Mouse (Mus musculus) E14TG2a.4 (cell line): Measurements from ENCODE around the gene Zfhx3.

Source experiments
- CTCF ChIP-seq: conservative IDR thresholded peaks from 2 replicates; pipeline ENCODE4 v1.5.1; 2014; ENCODE audit warnings: low read length
- NANOG ChIP-seq: IDR thresholded peaks from 2 replicates; pipeline ENCODE4 v1.6.1; 2014; ENCODE audit warnings: borderline replicate concordance, low read length, mixed read lengths
- POU5F1 ChIP-seq: IDR thresholded peaks from 2 replicates; pipeline ENCODE4 v1.6.1; 2014; ENCODE audit warnings: low read length, borderline replicate concordance

DNA sequence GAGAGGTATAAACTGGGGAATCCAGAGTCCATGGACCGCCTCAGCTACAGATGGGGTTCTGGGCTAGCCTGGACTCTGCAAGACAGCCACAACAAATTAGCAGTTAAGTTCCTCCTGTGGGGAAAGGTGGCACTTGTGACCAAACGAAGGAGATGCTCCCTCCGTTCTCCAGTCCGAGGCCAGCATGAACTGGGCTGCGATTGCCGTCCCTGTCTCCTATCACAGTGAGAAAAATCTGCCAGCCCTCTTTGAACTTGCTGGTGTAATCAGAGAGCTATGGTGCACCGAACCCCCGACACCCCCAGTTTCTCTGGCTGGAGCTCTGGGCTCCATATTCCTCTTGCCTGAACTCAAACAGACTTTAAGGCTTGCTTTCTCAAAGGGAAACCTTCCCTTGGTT lies 945.4 kb downstream of the Zfhx3 start:
- TF ChIP-seq CTCF, result no peak
- TF ChIP-seq NANOG, result no peak
- TF ChIP-seq POU5F1, result no peak
